8 mouse cellular contexts compared by ENCODE assay signal in genomic region chr16:92801567-92801966, GRCm38 (mm10). TPM values are rescaled to one million over a fixed set of nuclear protein-coding genes. Genes with fewer than 3 reads are reported as not detected.
DNase-seq lines count a peak whose midpoint lies in the region; ATAC-seq and TF ChIP-seq lines count a peak whose summit lies in the region.

No protein-coding gene starts in this region.

- no peak overlapping the region for H3K9ac ChIP-seq in lung, embryonic 14.5 days
- no peak overlapping the region for H3K9ac ChIP-seq in lung, postnatal 0 days (replicated peaks; ENCODE audit: low read depth)
- no peak overlapping the region for H3K9ac ChIP-seq in hindbrain, embryonic 11.5 days (ENCODE audit: low read depth, low read length)

- TF ChIP-seq EP300 in lung, postnatal 0 days (IDR thresholded peaks at IDR 0.05) = no peak

- no peak overlapping the region for H3K4me2 ChIP-seq in lung, embryonic 14.5 days
- H3K4me2 ChIP-seq in lung, postnatal 0 days (replicated peaks; ENCODE audit: low read depth, low read length) = no peak overlapping the region
- H3K4me2 ChIP-seq in hindbrain, embryonic 11.5 days (replicated peaks; ENCODE audit: low read depth, low read length) = no peak overlapping the region

- no peaks in the 10 kb centered on the region for H3K36me3 ChIP-seq in lung, embryonic 14.5 days (ENCODE audit: insufficient read depth)
- H3K36me3 ChIP-seq in lung, postnatal 0 days (ENCODE audit: insufficient read depth, low read length) = no peaks in the 10 kb centered on the region
- no peaks in the 10 kb centered on the region for H3K36me3 ChIP-seq in hindbrain, embryonic 11.5 days (ENCODE audit: control insufficient read depth, insufficient read depth, low read length)

- no peaks in the 10 kb centered on the region for H3K9me3 ChIP-seq in lung, embryonic 14.5 days (ENCODE audit: low read depth, low read length)
- no peaks in the 10 kb centered on the region for H3K9me3 ChIP-seq in lung, postnatal 0 days (ENCODE audit: low read length)
- H3K9me3 ChIP-seq in hindbrain, embryonic 11.5 days (ENCODE audit: control insufficient read depth, low read length) = no peaks in the 10 kb centered on the region

- no peak for TF ChIP-seq CTCF in lung, embryonic 14.5 days (IDR thresholded peaks at IDR 0.05; ENCODE audit: low read depth)
- no peak for TF ChIP-seq CTCF in lung, postnatal 0 days (IDR thresholded peaks at IDR 0.05)

- no peak for DNase-seq in lung, embryonic 14.5 days
- DNase-seq in lung, postnatal 0 days (ENCODE audit: low spot score) = no peak
- DNase-seq in monocyte, adult 2 months (ENCODE audit: low read depth in 1 of 2, low spot score in 2 of 2) = peak; percentile 51 to 55
- DNase-seq in thymus, postnatal 4 days = peak; percentile 86
- DNase-seq in hindbrain, embryonic 11.5 days (ENCODE audit: low spot score) = no peak
- no peak for DNase-seq in ovary, postnatal 36 days (ENCODE audit: low spot score)

- no peak overlapping the region for H3K27ac ChIP-seq in lung, embryonic 14.5 days (ENCODE audit: low read depth)
- no peak overlapping the region for H3K27ac ChIP-seq in lung, postnatal 0 days (ENCODE audit: low read length)
- no peak overlapping the region for H3K27ac ChIP-seq in hindbrain, embryonic 11.5 days (ENCODE audit: low read depth, low read length)

- no peaks in the 10 kb centered on the region for H3K4me1 ChIP-seq in lung, embryonic 14.5 days (ENCODE audit: insufficient read depth)
- no peaks in the 10 kb centered on the region for H3K4me1 ChIP-seq in lung, postnatal 0 days (ENCODE audit: insufficient read depth, low read depth, low read length)
- H3K4me1 ChIP-seq in hindbrain, embryonic 11.5 days (replicated peaks; ENCODE audit: control insufficient read depth, insufficient read depth, low read length) = no peaks in the 10 kb centered on the region

- H3K27me3 ChIP-seq in lung, embryonic 14.5 days (ENCODE audit: insufficient read depth, low read length) = no peaks in the 10 kb centered on the region
- no peaks in the 10 kb centered on the region for H3K27me3 ChIP-seq in lung, postnatal 0 days (replicated peaks; ENCODE audit: insufficient read depth, low read length)
- H3K27me3 ChIP-seq in hindbrain, embryonic 11.5 days (ENCODE audit: control insufficient read depth, insufficient read depth, low read length) = no peaks in the 10 kb centered on the region

- WGBS in lung, embryonic 14.5 days = 53% methylated on average over 12 of the region's 12 CpGs
- 52% methylated on average over 12 of the region's 12 CpGs for WGBS in lung, postnatal 0 days
- WGBS in hindbrain, embryonic 11.5 days = 82% methylated on average over 12 of the region's 12 CpGs

- no peak overlapping the region for H3K4me3 ChIP-seq in lung, embryonic 14.5 days (ENCODE audit: low read depth, low read length)
- H3K4me3 ChIP-seq in lung, postnatal 0 days (ENCODE audit: low read depth, low read length) = no peak overlapping the region
- no peak overlapping the region for H3K4me3 ChIP-seq in hindbrain, embryonic 11.5 days (ENCODE audit: low read depth, low read length)

- peak; percentile 63; the same call in 1 of the 2 replicates for ATAC-seq in lung, embryonic 14.5 days (ENCODE audit: insufficient read depth)
- ATAC-seq in lung, postnatal 0 days = no peak
- ATAC-seq in inflammation-experienced regulatory T-cells, adult 6 months = peak; percentile 85
- no peak for ATAC-seq in frontal cortex, adult (ENCODE audit: low TSS enrichment)
- ATAC-seq in hindbrain, embryonic 11.5 days (ENCODE audit: low FRiP score) = no peak

RNA-seq across cellular contexts. Expression of gene Runx1, which starts 24.4 kb away (rescaled TPM):
- polyA plus RNA-seq in lung, embryonic 14.5 days (2014; fragmentation: Nextera tagmentation; extraction: Ambion mirVana) = 7.7 and 10.8 TPM in 2 replicates
- 9.1 and 11.3 TPM in 2 replicates for polyA plus RNA-seq in lung, postnatal 0 days (2015; fragmentation: Nextera tagmentation; extraction: Ambion mirVana)
- 10 to 100 TPM; 28.0 to 47.0 (median 44.5) TPM for polyA plus RNA-seq in inflammation-experienced regulatory T-cells, adult 6 months (2017; shearing (Covaris generic))
- polyA plus RNA-seq in hindbrain, embryonic 11.5 days (2014; fragmentation: Nextera tagmentation; extraction: Ambion mirVana) = 1.2 and 2.6 TPM in 2 replicates

Comparison
In these comparisons a context has a peak if more than half of its experiments do, and no peak if none do; other contexts are left out.
1. ATAC-seq: peak in lung, embryonic 14.5 days (single experiment) and inflammation-experienced regulatory T-cells, adult 6 months (single experiment); none in lung, postnatal 0 days (single experiment), frontal cortex, adult (single experiment) and hindbrain, embryonic 11.5 days (single experiment).
2. DNase-seq: peak in monocyte, adult 2 months (2 of 2) and thymus, postnatal 4 days (single experiment); none in lung, embryonic 14.5 days (single experiment), lung, postnatal 0 days (single experiment), hindbrain, embryonic 11.5 days (single experiment) and ovary, postnatal 36 days (single experiment).